Mouse (Mus musculus): ENCODE measurements around the gene Tmpo. TPM values are rescaled to one million over a fixed set of nuclear protein-coding genes. Genes with fewer than 3 reads are reported as not detected.
"Not testable (repeated sequence)": the region's sequence is repeated elsewhere in the genome, so short reads cannot be mapped to it uniquely, and the experiment has no call there.

Gene Tmpo
- polyA plus RNA-seq, 1 experiment = 47.5 TPM

GRCm38 (mm10) chr10:91195091-91195490 is 14.0 kb upstream of the Tmpo start:
- Histone ChIP-seq H3K4me3 (replicated peaks; ENCODE audit: insufficient read depth, low read depth, low read length) (no peak overlapping the region), H3K27ac (ENCODE audit: insufficient read depth, low read length) (no peak overlapping the region), H3K27me3 (ENCODE audit: control insufficient read depth, insufficient read depth, low read length) (no peaks in the 10 kb centered on the region), H3K4me1 (ENCODE audit: control insufficient read depth, insufficient read depth, low read length) (no peaks in the 10 kb centered on the region)
- no peak for DNase-seq
- 86% methylated on average over 14 of the region's 14 CpGs for WGBS
- TF ChIP-seq CTCF (IDR thresholded peaks at IDR 0.05; ENCODE audit: borderline replicate concordance, insufficient read depth, low read depth, low read length) (no peak), POLR2A (IDR thresholded peaks at IDR 0.05; ENCODE audit: borderline replicate concordance, insufficient read depth, low read length) (no peak)

GRCm38 (mm10) chr10:91191851-91192250 is 10.7 kb upstream of the Tmpo start:
- WGBS = 50% methylated on average over 5 of the region's 5 CpGs
- no peak overlapping the region for H3K27ac ChIP-seq (ENCODE audit: insufficient read depth, low read length)
- no peak for TF ChIP-seq POLR2A (IDR thresholded peaks at IDR 0.05; ENCODE audit: borderline replicate concordance, insufficient read depth, low read length)
- TF ChIP-seq CTCF (IDR thresholded peaks at IDR 0.05; ENCODE audit: borderline replicate concordance, insufficient read depth, low read depth, low read length) = no peak

GRCm38 (mm10) chr10:91189476-91189875 is 8.4 kb upstream of the Tmpo start:
- no peak for DNase-seq
- H3K4me3 ChIP-seq (replicated peaks; ENCODE audit: insufficient read depth, low read depth, low read length) = no peak overlapping the region
- no peak overlapping the region for H3K27ac ChIP-seq (ENCODE audit: insufficient read depth, low read length)
- WGBS = 94% methylated on average over 6 of the region's 6 CpGs
- H3K27me3 ChIP-seq (ENCODE audit: control insufficient read depth, insufficient read depth, low read length) = no peaks in the 10 kb centered on the region
- H3K4me1 ChIP-seq (ENCODE audit: control insufficient read depth, insufficient read depth, low read length) = peaks cover under 1% of the 10 kb centered on the region; the same call in 1 of the 2 replicates
- TF ChIP-seq CTCF (IDR thresholded peaks at IDR 0.05; ENCODE audit: borderline replicate concordance, insufficient read depth, low read depth, low read length) (no peak), POLR2A (IDR thresholded peaks at IDR 0.05; ENCODE audit: borderline replicate concordance, insufficient read depth, low read length) (no peak)

More at GRCm38 (mm10) chr10:91191851-91192250, 10.7 kb upstream of the Tmpo start:
- no peaks in the 10 kb centered on the region for H3K27me3 ChIP-seq (ENCODE audit: control insufficient read depth, insufficient read depth, low read length)
- no peak for DNase-seq
- H3K4me1 ChIP-seq (ENCODE audit: control insufficient read depth, insufficient read depth, low read length) = no peaks in the 10 kb centered on the region
- H3K4me3 ChIP-seq (replicated peaks; ENCODE audit: insufficient read depth, low read depth, low read length) = no peak overlapping the region

- H3K4me3 ChIP-seq (replicated peaks; ENCODE audit: insufficient read depth, low read depth, low read length) = no peak overlapping the region
- H3K27ac ChIP-seq (ENCODE audit: insufficient read depth, low read length) = no peak overlapping the region
- TF ChIP-seq CTCF (IDR thresholded peaks at IDR 0.05; ENCODE audit: borderline replicate concordance, insufficient read depth, low read depth, low read length) (no peak), POLR2A (IDR thresholded peaks at IDR 0.05; ENCODE audit: borderline replicate concordance, insufficient read depth, low read length) (no peak)
- no peaks in the 10 kb centered on the region for H3K27me3 ChIP-seq (ENCODE audit: control insufficient read depth, insufficient read depth, low read length)
- no peak for DNase-seq
- peaks cover 8% of the 10 kb centered on the region; the same call in 1 of the 2 replicates for H3K4me1 ChIP-seq (ENCODE audit: control insufficient read depth, insufficient read depth, low read length)
- WGBS = 84% methylated on average over 5 of the region's 5 CpGs
Observed at GRCm38 (mm10) chr10:91188684-91189287, 7.7 kb upstream of the Tmpo start.

DNA sequence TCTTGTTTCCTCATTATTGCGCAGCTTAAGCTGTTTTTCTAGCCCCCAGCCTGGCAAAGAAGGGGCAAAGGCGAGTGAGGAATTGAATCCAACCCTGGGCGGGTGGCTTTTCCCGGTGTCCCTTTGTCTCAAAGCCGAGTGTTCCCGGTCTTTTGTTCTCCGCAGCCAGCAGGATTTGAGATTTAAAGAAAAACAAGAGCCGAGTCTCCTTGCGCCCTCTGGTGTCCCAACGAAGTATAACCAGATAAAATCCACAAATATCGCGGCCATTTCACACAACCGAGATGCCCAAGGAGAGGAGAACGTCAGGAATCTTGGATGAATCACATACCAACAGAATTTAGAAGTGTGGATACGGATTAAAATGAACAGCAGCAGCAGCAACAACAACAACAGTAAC is 6.8 kb upstream of the Tmpo start:
- peak; percentile 88 to 91 for DNase-seq
- TF ChIP-seq CTCF (IDR thresholded peaks at IDR 0.05; ENCODE audit: borderline replicate concordance, insufficient read depth, low read depth, low read length) (peak; percentile 72; the same call in 1 of the 2 replicates), POLR2A (IDR thresholded peaks at IDR 0.05; ENCODE audit: borderline replicate concordance, insufficient read depth, low read length) (peak; percentile 37; the same call in 1 of the 2 replicates)
- Histone ChIP-seq H3K27me3 (ENCODE audit: control insufficient read depth, insufficient read depth, low read length) (no peaks in the 10 kb centered on the region), H3K27ac (ENCODE audit: insufficient read depth, low read length) (no peak overlapping the region; the same call in 1 of the 2 replicates), H3K4me3 (replicated peaks; ENCODE audit: insufficient read depth, low read depth, low read length) (peak overlapping the region; percentile 65), H3K4me1 (ENCODE audit: control insufficient read depth, insufficient read depth, low read length) (peaks cover 14% of the 10 kb centered on the region; the same call in 1 of the 2 replicates)
- WGBS = 1% methylated on average over 15 of the region's 15 CpGs

- Histone ChIP-seq H3K27ac (ENCODE audit: insufficient read depth, low read length) (no peak overlapping the region), H3K4me1 (ENCODE audit: control insufficient read depth, insufficient read depth, low read length) (peaks cover 14% of the 10 kb centered on the region; the same call in 1 of the 2 replicates), H3K27me3 (ENCODE audit: control insufficient read depth, insufficient read depth, low read length) (no peaks in the 10 kb centered on the region), H3K4me3 (replicated peaks; ENCODE audit: insufficient read depth, low read depth, low read length) (peak overlapping the region; percentile 65)
- TF ChIP-seq CTCF (IDR thresholded peaks at IDR 0.05; ENCODE audit: borderline replicate concordance, insufficient read depth, low read depth, low read length) (no peak), POLR2A (IDR thresholded peaks at IDR 0.05; ENCODE audit: borderline replicate concordance, insufficient read depth, low read length) (no peak)
- 9% methylated on average over 10 of the region's 10 CpGs for WGBS
- DNase-seq = peak in 1 of 2 experiments; percentile 39
Observed at GRCm38 (mm10) chr10:91187349-91187748, 6.2 kb upstream of the Tmpo start.

GRCm38 (mm10) chr10:91185721-91186120 is 4.6 kb upstream of the Tmpo start:
- no peak for TF ChIP-seq CTCF (IDR thresholded peaks at IDR 0.05; ENCODE audit: borderline replicate concordance, insufficient read depth, low read depth, low read length)
- no peak for TF ChIP-seq POLR2A (IDR thresholded peaks at IDR 0.05; ENCODE audit: borderline replicate concordance, insufficient read depth, low read length)
- Histone ChIP-seq H3K27me3 (ENCODE audit: control insufficient read depth, insufficient read depth, low read length) (no peaks in the 10 kb centered on the region), H3K27ac (ENCODE audit: insufficient read depth, low read length) (no peak overlapping the region), H3K4me3 (replicated peaks; ENCODE audit: insufficient read depth, low read depth, low read length) (no peak overlapping the region), H3K4me1 (ENCODE audit: control insufficient read depth, insufficient read depth, low read length) (peaks cover 14% of the 10 kb centered on the region; the same call in 1 of the 2 replicates)
- 90% methylated on average over 2 of the region's 2 CpGs for WGBS
- no peak for DNase-seq

DNA sequence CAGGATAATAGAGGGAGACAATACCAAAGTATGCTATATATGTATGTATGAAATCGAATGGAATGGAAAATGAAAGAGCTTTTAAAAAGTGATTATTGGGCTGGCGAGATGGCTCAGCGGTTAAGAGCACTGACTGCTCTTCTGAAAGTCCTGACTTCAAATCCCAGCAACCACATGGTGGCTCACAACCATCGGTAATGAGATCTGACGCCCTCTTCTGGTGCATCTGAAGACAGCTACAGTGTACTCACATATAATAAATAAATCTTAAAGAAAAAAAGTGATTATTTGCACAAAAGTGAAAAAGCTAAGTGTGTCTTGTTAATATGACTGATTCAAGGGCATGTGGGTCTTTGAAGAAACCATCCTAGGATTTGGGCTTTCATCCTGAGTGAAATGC is 3.8 kb upstream of the Tmpo start:
- H3K4me1 ChIP-seq (ENCODE audit: control insufficient read depth, insufficient read depth, low read length) = peaks cover 14% of the 10 kb centered on the region; the same call in 1 of the 2 replicates
- H3K4me3 ChIP-seq (replicated peaks; ENCODE audit: insufficient read depth, low read depth, low read length); H3K27me3 ChIP-seq (ENCODE audit: control insufficient read depth, insufficient read depth, low read length); H3K27ac ChIP-seq (ENCODE audit: insufficient read depth, low read length); DNase-seq: not testable (repeated sequence)
- 70% methylated on average over 5 of the region's 5 CpGs for WGBS

All from cerebellum, adult 2 months (tissue).